Mouse (Mus musculus) adrenal gland, postnatal 4 days (tissue): ENCODE measurements around the gene Kcng3. TPM values are rescaled to one million over a fixed set of nuclear protein-coding genes. Genes with fewer than 3 reads are reported as not detected.

Source experiments
- DNase-seq, 2 experiments: peaks; one replicate each; pipeline ENCODE4 v3.0.0; 2021 to 2022; ENCODE audit warnings: low spot score in 2 of 2, mixed read lengths in 2 of 2
- total RNA-seq, 2 experiments: library from RNA; stranded (reverse); gene quantifications; 2 replicates each; pipeline ENCODE4 v1.2.3; 2021

Gene Kcng3
- total RNA-seq, 2 experiments from 2014 or later: 12.7 to 13.6 TPM

GRCm38 (mm10) chr17:83632653-83633570 lies 1.2 kb upstream of the Kcng3 start:
- DNase-seq: peak in 1 of 2 experiments; percentile 47

DNA sequence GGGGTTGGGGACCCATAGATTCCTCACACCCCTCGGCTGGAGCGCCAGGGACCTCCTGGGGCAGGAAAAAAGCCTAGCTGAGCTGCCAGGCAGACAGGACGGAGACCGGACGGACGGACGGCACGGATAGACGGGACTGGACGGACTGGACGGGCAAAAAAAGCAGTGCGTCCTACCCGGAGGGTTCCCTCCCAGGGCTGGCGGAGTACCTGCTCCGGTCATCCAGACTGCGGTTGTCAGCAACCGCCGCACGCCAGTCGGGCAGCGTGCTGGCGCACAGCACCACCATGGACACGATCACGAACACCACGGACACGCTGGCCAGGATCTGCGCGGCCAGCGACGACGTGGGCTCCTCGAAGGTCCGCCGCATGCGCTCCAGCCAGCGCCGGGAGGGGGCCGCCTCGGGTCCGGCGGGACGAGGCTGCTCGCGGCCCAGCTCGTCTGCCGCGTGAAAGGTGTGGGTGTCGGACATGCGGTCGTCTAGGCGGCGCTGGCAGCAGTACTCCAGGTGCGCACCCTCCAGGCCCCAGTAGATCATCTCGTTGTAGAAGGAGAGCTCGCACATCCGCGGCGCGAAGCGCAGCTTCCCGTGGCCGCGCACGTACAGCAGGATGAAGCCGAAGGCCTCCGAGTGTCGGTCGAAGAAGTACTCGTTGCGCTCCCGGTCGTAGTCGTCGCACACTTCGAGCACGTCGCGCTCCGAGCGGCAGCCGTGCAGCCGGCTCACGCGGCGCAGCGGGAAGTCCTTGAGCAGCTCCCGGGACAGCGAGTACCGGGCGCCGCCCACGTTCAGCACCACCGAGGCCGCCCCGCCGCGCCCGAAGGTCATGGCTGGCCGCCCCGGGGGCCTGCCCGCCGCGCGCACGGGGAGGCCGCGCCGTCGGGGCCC lies 662 bp downstream of the Kcng3 start:
- DNase-seq: no peak

DNA sequence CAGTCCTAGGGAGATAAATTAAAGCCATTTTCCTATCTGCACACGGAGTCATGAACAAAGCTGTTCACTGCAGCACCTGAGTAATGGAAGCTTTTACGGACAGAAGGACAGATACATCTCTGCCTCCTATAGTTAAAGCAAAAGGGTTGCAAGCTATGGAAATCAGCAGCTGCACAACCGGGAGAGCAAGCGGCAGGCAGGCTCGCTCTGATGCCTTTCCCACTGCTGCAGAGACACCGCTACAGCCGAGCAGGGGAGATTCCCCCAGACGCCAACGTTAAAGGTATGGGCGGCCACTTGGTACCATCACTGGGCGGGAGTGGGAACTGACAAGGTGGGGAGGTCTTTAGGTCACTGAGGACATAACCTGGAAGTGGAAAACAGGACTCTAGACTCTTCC lies 17.8 kb downstream of the Kcng3 start:
- no peak for DNase-seq

DNA sequence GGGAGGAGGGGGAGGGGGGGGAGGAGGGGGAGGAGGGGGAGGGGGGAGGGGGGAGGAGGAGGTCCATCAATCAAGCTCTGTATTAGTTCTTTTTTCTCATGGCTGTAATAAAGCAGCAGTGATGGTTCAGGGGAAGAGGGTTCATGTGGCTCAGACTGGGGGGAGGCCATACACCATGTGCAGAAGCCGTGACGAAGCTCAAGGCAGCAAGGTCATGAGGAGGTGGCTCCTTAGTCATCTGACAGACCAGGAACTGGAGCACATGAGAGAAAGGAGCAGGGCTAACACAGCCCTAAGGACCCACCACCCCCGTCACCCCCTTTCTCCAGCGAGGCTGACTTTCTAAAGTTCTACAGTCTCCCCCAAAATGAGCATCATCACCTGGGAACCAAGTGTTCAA lies 22.2 kb downstream of the Kcng3 start:
- no peak for DNase-seq

GRCm38 (mm10) chr17:83600976-83601375 lies 30.7 kb downstream of the Kcng3 start:
- DNase-seq: no peak

- DNase-seq: no peak
Observed at GRCm38 (mm10) chr17:83595966-83596365, 35.7 kb downstream of the Kcng3 start.

GRCm38 (mm10) chr17:83594526-83594925 lies 37.2 kb downstream of the Kcng3 start:
- DNase-seq: no peak

DNA sequence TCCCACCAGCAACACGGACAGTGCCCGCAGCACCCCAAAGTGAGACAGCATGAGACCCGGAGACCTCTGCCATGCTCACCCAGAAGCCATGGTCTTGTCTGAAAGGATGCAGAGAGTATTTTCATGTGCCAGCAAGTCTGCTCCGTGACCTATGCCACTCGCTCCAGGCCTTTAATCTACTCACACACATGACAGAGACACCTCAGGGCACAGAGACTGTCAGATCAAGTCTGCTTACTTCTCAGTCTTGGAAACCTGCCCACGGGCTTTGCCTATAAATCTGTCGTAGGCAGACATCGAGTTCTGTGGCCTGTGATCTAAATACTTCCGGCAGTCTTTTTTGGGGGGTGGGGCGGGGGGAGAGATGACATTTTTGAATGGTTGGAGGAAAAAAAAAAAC lies 38.3 kb downstream of the Kcng3 start:
- no peak for DNase-seq

DNA sequence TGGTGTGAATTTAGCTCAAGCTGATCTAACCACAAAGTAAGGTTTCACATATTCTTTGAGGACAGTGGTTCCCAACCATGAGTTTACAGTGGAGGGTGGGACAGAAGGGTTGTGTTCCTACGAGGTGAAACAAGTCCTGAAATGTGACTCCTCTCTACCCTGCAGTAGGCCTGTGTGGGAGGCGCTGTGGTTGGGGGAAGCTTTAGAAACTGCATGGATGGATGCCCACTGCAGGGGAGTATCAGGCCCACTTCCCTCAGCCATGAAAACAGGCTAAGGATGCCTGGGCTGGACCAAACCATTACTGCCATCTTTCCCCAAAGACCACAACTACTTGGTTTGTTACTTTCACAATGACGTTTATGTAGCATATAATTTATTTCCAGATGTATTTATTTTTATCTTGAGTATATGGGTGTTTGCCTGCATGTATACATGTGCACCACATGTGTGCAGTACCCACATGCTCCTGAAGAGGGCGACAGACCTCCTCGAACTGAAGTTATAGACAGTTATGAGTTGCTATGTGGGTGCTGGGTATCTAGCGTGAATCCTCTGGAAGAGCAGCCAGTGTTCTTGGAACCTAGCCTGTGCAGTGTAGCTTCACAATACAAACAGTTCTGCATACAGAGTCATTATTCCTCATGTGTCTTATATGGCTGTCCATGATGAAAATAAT lies 42.9 kb downstream of the Kcng3 start:
- DNase-seq: no peak

DNA sequence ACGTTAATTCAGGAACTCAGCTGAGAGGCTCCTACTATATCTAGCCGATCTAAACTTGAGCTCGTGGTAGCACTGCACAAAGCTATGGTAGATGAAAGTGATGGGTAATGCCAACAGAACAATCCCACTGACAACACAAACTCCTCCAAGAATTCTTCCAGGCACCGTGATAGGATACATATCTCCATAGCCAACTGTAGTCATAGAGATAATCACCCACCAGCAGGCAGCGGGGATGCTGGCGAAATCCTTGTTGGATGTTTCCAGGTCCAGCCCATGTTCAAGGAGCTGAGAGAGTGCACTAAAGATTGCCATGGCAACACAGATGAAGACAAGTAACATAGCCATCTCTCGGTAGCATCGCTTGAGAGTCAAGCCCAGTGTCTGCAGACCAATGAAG lies 44.0 kb downstream of the Kcng3 start:
- no peak for DNase-seq

GRCm38 (mm10) chr17:83582585-83582984 lies 49.1 kb downstream of the Kcng3 start:
- no peak for DNase-seq

- DNase-seq: no peak
Observed at GRCm38 (mm10) chr17:83580734-83581133, 51.0 kb downstream of the Kcng3 start.

DNA sequence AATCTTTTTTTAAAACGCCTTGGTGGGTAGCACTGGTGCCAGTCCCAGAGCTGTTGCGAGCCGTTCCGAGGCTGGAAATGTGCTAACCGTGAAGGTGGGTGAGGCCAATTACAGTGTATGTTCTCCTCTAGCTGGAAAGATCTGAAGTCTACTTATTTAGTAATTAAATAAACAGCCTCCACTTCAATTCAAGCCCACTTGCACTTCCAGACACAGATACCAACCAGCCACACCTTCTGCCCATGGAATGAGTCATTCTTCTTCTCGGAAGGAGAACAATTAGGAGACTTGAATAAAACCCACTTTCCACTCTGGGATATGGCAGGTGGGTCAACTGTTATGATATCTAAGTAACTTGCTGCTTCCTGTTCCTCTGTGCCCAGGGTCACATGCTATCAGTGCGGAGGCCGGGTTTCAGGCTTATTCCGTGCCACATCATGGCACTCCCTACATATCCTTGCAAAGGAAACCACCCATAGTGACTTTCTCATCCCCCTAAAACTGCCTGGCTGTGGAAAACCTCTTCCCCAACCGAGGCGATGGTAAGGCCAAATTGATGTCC lies 54.8 kb downstream of the Kcng3 start:
- DNase-seq: no peak

GRCm38 (mm10) chr17:83574615-83575014 lies 57.1 kb downstream of the Kcng3 start:
- DNase-seq: no peak

- DNase-seq: no peak
Observed at GRCm38 (mm10) chr17:83573128-83573527, 58.6 kb downstream of the Kcng3 start.

GRCm38 (mm10) chr17:83572366-83572765 lies 59.3 kb downstream of the Kcng3 start:
- no peak for DNase-seq

DNA sequence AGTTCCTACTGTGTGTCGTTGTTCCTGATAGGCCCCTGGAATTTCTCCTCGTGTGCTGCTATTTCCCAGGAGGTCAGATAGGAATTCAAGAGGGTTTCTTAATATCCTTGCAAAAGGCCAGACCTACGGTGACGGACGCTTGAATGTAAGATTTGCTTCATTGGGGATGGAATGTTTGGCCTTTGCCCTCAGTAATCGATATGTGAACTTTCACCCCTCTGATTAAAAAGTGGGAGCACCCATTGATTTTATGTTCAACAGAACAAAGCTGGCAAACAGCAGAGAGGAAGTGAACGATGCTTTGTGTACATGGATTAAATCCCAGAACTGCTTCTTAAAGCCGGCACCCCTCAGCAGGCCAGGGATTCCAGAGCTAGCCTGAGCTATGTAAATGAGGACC lies 64.3 kb downstream of the Kcng3 start:
- DNase-seq: no peak

- DNase-seq: no peak
Observed at GRCm38 (mm10) chr17:83565506-83565905, 66.2 kb downstream of the Kcng3 start.

DNA sequence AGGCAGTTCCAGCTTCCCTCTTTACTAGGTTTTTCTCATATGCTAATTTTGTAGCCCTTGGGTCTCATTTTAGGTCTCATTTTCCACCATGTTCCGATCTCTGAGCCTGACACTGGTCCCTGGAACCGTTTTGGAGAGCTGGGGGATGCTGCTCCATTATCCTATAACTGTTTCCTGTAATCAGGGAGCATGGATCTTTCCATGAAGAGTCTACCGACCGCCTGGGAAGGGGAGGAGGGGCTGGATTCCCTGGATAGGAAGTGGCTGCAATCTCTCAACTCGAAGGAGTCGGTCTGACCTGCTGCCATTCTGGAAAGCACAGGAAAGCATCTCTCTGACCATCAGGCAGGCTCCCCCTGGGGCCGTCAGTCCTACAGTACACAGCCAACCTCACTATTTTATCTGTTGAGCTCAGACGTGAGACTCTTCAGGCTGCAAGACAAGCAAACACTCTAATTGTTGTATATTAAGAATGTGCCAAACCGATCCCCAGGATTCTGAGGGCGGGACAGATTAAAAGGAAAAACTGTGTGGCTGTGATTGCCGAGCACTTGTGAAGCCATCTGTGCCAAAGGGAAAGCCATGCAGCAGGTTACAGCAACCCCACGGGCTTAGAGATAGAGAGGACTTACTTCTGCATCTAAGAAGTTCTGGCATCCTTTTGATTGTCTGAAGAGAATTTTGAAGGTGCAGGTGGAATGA lies 67.4 kb downstream of the Kcng3 start:
- no peak for DNase-seq

DNA sequence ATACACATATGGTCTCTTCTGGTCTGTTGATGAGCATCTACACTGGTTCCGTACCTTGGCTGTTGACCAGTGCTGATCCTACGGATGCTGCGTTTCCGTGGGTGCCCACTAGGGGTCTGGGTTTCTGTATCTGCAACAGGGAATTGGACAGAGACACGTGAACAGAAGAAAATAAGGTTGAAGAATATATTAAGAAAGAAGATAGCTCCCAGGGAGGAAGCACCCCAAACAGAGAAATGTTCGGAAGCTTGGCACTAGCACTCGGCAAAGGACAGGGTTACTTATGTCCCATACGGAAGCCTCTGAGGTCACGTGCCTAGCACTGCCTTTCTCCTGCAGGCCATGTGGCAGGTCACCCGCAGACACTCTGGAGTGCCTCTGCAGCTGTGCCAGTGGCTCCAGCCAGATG lies 68.0 kb downstream of the Kcng3 start:
- peak in 1 of 2 experiments; percentile 37 for DNase-seq
